Mouse (Mus musculus): Measurements from ENCODE around the gene Filip1l.

Gene Filip1l

GRCm38 (mm10) chr16:57575764-57576388 is 223.0 kb downstream of the Filip1l start:
- no peak for DNase-seq

GRCm38 (mm10) chr16:57577519-57577918 is 224.6 kb downstream of the Filip1l start:
- DNase-seq = no peak

GRCm38 (mm10) chr16:57580041-57580440 is 227.1 kb downstream of the Filip1l start:
- DNase-seq = no peak

- no peak for DNase-seq
Measured at GRCm38 (mm10) chr16:57582008-57582407, 229.1 kb downstream of the Filip1l start.

- no peak for DNase-seq
Measured at GRCm38 (mm10) chr16:57585201-57585600, 232.3 kb downstream of the Filip1l start.

- peak; percentile 22 to 41 for DNase-seq
Measured at GRCm38 (mm10) chr16:57593422-57594157, 240.7 kb downstream of the Filip1l start.

GRCm38 (mm10) chr16:57597295-57597957 is 244.5 kb downstream of the Filip1l start:
- DNase-seq = no peak

GRCm38 (mm10) chr16:57601031-57601430 is 248.1 kb downstream of the Filip1l start:
- DNase-seq = no peak

GRCm38 (mm10) chr16:57606444-57607227 is 253.7 kb downstream of the Filip1l start, which contains the start of gene Cmss1:
Gene Cmss1, minus strand, starts transcription at chr16:57606864.
- DNase-seq = peak; percentile 62 to 80

GRCm38 (mm10) chr16:57611768-57612167 is 258.9 kb downstream of the Filip1l start:
- peak; percentile 12 to 42 for DNase-seq

All from cerebellum, adult 18-20 months (tissue).